Mouse (Mus musculus) spleen, postnatal 10 days (tissue): Measurements from ENCODE around the gene Derl2.

Experiments used
- DNase-seq, 2 experiments: peaks; one replicate each; pipeline ENCODE4 v3.0.0; 2021 to 2022; ENCODE audit warnings: low spot score in 2 of 2

The Derl2 gene

DNA sequence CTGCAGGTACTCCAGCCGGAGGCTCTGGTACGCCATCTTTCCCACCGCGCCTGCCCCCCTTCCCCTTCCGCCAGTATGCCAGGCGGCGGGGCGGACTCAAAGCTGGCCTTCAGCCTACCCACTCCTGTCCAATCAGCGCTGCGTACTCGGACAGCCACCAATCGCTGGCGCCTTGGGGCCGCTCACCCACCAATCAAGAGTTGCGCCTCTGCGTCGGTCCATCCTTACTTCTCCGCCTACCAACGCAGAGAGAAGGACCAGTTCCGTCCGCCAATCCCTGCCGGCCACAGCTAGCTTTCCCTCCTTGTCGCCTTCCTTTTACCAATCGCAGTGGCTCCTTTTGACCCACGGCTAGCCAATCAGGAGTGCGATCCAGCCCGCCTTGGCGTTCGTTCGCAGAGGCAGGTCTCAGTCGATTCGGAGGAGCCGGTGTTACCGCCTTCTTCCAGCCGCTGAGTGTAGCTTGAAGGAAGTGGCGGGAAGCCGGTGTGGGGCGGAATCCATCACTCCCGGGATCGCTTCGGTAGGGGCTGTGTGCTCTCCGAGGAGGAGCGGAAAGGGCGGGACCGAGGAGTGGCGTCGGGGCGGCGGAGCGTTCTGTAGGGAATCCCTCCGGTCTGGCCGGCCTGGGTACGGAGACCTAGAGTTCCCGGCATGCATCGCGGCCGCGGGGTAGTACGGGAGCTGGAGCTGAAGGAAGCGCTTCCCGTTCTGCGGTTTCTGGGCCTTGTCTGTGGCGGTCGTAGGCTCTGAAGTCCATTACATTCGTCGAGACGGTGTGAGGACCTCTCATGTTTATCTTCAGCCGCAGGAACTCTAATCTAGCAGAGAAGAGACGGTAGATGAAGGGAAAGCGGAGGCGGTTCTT lies at the start of gene Derl2, which contains the start of gene Mis12:
Gene Derl2, minus strand, starts transcription at position 641 of the 868 bp plus-strand sequence.
Gene Mis12, plus strand, starts transcription at position 411 of the 868 bp plus-strand sequence.
- DNase-seq: peak; percentile 94 to 97

DNA sequence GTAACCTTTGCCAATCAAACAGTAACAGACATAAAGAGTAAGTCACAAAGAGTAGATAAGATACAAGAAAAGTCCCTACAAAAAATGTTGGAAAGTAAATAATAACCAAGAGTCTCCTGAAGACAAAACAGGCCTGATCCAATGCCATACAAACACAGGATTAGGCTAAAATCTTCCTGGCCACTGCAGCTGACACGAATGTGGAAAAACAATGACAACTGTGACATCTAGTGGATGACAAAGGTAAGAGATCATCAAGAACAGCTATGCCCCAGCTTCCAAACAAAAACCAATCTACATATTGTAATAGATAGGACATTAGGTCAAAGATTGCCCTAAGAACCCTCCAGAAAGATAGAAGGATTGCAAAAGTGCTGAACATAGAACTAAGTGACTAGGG lies 32.9 kb upstream of the Derl2 start:
- DNase-seq: no peak

DNA sequence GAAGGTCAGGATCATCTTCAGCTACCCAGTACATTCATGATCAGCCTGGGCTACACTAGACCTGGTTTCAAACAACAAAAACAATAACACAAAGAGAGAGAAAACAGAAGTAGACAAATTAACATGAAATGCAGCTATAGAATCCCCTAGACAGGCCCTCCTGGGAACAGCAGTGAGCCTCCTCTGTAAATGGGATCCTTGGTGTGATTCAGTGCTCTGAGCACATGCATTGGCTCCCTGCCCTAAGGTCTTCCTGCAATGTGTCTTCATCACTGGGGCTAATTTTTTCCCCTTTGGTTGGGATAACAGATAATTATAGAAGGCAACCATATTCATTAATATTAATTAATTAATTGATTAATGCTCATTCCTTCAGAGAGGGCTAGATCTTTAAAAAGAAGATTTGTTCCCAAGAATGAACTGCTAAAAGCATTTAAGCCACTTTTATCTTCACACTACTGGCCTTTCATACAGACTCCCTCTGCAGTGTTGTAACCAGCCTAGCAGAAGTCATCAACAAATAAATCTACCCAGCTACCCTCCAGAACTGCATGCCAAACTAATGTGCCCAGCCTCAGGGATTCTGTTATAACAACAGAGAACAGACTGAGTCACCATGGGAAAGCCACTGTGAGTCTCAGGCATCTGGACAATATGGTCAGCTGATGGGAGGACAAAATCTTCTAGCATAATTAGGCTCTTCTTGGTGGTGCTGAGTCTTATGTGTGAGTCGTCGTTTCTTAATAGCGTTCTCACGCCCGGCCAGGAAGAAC lies 20.1 kb upstream of the Derl2 start:
- DNase-seq: no peak

DNA sequence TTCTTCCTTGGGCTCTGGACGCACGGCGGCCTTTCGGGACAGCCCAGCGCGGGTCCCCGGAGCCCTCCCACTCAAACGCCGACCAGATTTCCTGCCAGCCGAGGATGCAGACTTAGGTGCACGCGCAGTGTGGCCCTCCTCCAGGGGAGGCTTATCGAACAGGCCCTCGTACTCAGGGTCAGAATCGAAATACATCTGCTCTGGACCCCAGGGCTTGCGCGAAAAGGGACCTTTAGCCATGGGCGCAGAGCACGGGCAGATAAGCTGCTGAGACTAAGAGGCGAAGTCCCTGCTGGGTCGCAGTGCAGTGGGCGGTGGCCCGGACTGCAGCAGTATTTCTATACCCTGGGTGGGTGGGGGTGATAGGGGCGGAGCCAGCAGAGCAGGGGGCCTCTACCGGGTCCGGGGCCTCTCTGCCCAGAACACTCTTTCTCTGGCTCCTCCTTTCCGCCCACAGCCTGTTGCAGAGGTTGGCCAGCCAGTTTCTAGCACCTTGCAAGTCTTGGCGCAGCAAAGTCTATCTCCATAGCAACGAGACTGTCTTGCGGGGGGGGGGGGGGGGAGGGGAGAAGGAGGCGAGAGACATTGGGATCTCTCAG lies 13.6 kb upstream of the Derl2 start, which contains the start of gene 6330403K07Rik:
Gene 6330403K07Rik, minus strand, starts transcription at position 351 of the 599 bp plus-strand sequence.
- no peak for DNase-seq

DNA sequence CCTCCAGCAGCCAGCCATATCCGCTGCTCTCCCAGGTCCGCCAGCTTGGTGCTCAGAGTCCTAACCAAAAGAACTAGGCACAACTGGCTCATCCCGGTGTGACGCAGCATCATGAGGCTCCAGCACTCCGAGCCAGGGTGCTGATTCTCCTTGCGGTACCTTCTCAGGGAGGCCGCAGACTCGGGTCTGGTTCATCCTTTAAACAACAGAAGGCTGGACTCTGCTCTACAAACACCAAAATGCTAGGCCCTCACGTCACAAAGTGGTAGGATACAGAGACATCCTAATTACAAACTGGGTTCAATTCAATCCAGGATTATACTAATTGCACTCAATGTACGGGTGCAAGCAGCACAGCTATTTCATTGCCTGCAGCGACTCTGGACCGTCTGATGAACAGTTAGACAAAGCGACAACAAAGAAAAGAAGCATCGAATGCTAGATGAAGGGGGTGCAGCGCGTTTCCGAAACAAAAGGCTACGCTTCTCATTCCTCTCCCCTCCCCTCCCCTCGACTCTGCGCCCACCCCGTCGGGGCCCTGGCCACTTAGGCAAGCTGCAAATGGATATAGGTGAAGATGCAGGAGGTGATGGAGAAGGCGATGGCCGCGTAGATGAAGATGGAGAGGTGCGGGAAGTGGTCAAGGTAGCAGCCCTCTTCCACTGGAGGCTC lies 13.0 kb upstream of the Derl2 start:
- no peak for DNase-seq

DNA sequence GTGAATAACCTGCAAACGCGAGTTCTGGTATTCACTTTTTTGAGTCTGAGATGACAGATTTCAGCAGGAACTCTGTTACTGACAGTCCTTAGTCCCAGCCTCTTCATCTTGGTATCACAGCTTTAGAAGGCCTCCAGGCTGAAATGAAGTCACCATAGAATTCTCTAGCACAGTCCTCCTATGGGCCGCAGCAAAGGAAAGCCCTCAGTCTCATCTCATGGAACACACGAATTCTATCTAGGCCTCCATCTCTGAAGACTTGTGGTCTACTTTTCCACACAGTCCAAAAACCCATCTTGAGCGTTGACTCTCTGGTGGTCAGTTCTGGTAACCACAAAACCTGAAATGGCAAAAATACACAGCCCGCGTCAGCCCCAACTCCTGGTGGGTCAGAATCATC lies 12.4 kb upstream of the Derl2 start:
- DNase-seq: no peak

DNA sequence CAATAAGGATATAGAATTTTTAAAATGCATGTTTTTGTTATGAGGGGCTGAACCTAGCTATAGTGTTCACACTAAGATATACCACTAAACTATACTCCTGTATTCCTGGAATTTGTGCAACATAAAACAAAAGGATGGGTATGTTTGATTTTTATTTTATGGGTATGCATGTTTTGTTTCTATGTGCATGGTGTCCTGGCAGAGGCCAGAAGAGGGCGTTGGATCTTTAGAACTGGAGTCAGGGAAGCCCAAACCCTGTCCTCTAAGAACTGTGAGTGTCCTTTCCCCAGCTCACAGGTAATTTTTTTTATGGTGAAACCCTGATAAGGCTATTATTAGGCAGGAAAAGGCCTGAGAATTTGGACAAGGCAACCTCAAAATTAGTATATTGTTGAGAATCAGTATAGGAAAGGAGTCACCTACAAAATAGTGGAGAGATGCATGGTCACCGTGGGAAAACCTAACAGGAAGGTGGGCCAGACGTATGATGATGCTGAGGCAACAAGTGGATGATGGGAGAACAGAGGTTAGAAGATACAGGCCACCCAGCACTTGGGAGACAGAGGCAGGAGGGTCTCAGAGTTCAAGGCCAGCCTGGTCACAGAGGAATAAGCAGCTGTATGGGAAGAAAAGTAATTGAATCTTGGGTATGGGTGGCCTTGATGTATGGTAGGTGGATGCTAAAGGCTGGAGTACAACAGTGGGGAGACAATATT lies 9.9 kb upstream of the Derl2 start:
- DNase-seq: no peak

DNA sequence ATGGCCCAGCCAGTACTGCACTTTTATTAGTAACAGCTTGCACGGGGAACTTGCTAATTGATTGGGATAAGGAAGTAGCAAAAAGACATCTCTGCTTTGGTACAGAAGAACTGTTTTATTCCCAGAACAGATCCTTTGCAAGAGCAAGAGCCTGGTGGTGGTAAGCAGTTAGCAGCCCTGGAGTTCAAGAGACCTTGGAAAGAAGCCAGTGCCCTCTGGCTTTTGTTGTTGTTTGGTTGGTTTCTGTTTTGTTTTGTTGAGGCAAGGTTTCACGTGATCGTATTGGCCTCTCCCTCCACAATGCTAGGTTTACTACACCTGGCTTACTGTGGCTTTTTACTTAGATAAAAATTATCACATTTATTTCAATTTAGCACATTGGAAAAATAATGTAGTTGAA lies 8.6 kb upstream of the Derl2 start:
- DNase-seq: no peak

DNA sequence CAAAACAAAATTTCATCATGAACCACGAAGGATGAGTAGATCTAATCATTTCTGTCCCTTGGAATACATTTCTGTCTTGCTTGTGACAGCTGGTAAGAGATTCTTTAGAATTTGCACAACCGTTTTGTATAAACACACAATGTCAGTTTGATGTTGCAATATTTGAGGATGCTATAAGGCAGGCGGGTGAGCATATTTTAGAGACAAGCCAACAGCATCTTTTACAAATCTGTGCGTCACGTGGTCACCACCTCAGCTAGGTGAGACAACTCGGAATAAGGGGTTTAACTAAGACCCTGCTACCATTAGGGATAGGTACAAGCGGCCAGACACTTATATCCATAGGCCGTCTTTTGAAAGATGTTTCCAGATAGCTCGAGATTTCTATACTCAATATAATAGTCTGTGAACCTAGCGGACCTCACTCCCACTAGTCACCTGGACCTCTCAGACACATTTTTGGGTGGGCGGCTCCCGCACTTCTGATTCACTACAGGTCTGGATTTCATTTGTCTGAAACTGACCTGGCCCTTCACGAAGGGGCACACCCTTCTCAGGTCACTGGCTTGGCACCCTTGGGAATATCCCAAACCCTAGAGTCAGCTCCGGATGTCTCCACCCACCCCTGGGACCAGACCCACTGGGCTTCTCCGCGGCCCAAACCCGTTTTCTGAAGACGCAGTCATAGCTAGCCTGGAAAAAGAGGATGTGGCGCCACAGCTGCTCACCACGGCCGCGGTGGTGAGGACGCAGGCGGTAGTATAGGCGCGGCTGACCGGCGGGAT lies 1.0 kb downstream of the Derl2 start:
- DNase-seq: no peak

DNA sequence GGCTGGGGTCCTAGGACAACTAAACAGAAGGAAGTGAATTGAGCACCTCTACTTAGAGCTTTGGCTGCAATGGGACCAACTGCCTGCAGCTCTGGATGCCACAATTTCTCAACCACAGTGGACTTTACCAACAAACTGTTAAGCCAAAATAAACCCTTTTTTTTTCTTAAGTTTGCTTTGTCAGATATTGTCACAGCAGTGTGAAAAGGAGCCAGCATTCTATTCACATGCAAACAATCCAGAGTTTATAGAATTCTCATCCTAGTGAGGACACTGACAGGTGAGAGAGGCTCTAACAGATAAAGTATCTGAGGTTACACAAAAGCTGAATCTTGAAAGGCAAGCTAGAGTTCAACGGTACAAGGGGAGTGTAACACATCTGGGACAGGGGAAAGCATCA lies 2.6 kb downstream of the Derl2 start:
- no peak for DNase-seq

DNA sequence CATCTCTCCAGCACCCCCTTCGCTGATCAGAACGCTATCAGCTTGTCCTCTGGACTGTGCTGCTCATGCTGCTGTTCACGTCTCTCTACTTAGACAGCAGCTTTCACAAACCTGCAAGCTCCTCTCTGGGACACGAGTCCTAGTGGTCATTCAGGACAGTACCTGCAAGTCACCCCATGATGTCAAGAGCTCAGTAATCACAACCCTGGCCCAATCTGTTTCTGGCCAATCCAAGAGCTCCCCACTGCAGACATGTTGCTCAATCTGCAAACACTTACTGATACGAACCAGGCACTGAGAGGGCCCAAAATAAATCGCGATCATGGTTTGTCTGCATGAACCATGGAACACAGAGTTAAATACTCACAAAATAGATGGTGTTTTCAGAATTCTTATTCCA lies 6.9 kb downstream of the Derl2 start:
- DNase-seq: no peak

DNA sequence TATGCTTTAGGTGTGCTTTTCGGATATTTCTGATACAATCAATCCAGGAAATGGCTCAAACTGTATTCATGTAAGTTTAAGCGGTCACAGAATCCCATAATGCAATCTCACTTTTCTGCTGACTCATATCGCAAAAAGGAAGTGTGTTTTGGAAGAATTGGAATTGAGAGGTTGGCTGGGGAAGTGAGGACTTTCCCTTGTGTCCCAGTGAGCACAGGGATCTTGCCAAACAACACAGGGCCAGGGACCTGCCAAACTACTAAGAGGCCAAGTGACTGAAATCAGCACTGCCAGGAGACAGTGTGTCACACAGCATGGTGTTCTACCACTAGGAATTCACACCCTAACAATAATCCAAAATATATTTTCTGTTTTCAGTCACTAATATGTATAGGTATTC lies 11.3 kb downstream of the Derl2 start:
- no peak for DNase-seq

DNA sequence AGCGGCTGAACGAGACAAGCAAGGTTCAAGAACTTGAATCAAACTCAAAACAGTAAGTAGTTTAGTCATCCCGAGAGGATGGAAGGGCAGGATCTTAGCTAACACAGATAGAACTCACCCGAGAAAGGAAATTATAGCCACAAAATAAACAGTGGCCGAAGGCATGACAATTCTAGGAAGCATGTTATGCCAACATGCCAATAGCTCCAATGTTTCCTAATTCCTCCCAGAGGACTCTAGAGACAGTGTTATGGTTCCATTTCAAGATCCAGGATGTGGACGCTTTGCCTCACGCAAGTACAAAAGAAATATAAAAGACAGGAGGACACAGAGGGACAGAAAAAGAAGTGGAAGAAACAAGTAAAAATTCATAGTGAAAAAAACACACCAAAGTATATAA lies 11.8 kb downstream of the Derl2 start:
- DNase-seq: no peak

DNA sequence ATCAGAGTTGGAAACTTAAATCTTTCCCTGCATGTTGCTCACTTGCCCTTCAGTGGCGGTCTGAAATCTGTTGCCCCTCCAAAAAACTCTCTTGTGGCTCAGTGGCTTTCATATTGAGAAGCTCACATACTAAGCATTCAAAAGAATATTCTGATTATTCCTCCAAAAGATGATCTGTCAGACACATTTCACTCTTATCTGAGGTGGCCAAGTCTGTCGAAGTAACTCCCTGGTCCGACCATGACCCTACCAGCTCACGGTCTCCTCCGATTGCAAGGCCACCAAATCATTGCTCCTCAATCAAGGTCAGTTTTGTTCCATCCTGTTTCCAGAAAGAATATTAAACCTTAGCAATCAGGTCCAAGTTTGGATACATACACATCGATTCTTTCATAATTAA lies 12.6 kb downstream of the Derl2 start:
- DNase-seq: no peak

DNA sequence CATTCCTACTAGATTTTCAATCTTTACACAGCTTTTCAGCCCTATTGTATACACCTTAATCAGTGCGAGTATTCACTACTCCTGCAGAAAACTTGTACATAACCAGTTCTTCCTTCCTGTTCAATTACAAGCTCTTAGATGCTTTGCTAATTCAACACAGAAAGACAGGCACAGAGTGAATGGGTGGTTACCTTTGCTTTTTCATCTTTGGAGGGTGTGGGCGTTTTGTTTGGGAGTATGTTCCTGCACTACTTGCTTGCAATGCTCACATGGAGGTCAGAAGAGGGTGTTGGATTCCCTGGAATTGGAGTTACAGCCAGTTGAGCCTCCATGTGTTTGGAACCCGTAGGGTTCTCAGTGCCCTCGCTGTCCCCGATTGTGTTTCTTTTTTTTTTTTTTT lies 14.6 kb downstream of the Derl2 start:
- DNase-seq: no peak

DNA sequence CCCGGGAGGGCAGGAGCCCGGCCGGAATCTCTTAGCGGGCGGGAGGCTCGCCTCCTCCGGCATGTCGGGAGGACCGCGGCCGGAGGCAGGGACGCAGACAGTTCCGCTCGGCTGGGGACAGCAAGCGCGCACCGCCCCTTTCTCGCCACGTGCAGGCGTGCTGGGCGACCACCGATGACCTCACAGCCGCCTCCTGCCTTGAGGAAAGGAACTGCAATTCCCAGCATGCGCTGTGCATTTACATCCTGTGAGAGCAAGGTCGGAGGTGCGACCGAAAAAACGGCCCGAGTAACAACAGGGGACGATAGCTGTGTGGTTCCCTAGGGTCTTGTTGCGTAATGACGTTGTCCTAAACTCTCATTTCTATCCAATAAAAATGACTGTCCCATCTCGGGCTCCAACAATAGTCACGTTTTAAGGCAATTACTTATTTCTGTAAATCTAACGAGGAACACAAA lies 15.3 kb downstream of the Derl2 start, which contains the start of gene Dhx33:
Gene Dhx33, minus strand, starts transcription at position 122 of the 458 bp plus-strand sequence.
- DNase-seq: peak; percentile 87 to 94

DNA sequence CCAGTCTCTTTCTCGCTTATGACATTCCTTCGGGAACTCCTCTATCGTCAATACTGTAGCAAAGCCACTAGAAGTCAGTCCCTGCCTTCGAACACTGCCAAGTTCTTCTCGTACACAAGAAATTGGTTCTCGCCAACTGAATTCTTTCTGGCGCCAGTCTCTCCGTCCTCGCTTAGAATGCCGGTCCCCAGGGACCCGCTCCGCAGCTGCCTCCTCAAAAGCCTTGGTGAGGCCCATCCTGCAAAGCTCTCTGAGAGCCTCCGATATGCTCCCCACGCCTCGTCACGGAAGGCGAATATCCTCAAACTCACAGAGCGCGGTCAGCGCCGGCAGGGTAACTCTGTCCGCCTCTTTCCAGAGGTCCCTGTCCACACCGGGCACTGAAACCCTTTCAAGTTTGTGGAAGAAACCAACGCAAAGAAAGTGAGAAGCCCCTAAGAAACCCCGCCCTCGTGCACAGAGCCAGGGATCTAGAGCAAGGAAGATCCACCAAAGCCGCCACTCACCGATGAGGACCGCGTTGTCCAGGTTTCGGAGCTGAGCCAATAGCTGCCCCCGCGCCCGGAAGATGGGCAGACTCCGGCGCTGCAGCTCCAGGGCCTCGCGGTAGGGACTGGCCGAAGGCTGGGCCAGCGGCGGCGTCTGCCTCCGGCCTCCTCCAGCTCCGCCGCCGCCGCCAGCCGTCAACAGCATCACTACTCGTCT lies 15.9 kb downstream of the Derl2 start:
- DNase-seq: peak in 1 of 2 experiments; percentile 62

DNA sequence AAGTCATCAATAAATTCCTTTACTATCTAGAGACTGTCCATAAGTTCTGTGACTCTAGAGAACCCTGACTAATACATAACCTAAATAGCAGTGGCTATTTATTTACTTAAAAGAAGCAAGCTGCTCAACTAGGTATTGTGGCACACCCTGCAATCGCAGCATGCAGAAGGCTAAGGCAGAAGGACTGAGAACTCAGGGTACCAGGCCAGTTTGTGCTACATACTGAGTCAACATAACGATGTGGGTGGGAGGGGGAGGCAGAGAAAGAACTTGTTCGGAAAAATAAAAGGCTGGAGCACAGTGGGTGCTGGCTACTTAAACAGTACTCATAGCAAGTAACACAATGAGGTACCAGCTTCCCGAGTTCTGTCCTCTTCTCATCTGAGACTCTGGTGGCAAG lies 18.5 kb downstream of the Derl2 start:
- no peak for DNase-seq

DNA sequence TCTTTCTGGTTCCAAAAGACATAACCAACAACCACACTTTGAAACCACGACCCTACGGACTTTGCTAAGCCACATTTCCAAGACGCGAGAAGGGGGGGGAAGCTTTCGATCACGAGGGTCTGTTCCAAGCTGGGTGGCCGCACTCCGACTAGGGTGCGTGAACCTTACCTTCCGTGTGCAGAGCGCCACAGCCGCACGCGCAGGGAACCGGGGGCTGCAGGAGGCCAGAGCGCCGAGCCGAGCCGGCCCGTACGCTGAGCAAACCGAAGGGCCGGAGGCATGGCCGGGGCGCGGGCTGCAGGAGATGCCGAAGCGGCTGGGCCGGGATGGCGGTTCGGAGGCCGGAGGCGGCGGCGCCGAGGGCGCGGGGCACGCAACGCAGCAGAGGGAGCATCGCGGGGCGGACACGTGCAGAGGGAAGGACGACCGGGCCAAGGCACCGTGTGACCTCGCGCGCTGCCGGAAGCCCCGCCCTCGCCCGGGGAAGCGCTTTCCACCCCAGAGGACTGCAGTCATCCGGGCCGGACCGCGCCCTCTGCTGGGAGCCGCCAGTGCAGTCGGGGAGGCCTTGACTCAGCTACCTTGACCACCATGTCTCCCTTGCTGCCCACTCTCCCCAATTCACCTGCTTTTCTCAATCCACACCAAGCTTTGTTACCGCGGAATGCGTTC lies 36.9 kb downstream of the Derl2 start, which contains the start of gene C1qbp:
Gene C1qbp, minus strand, starts transcription at position 470 of the 672 bp plus-strand sequence.
- peak; percentile 94 to 97 for DNase-seq
